Mouse (Mus musculus) CD4-positive, CD25-positive, alpha-beta regulatory T cell, adult 4 months (primary cell): ENCODE results near the gene Brix1. TPM values are rescaled to one million over a fixed set of nuclear protein-coding genes. Genes with fewer than 3 reads are reported as not detected.

ENCODE experiments used
- ATAC-seq: one replicate; pipeline ENCODE4 v1.8.0; 2017
- polyA plus RNA-seq, 2 experiments: library from polyadenylated mRNA; unstranded; fragments of 100-300 nt; shearing (Covaris generic); gene quantifications; one replicate each; pipeline ENCODE4 v1.2.1; 2017

The Brix1 gene
- polyA plus RNA-seq, 2 experiments from 2014 or later: 126 to 135 TPM

DNA sequence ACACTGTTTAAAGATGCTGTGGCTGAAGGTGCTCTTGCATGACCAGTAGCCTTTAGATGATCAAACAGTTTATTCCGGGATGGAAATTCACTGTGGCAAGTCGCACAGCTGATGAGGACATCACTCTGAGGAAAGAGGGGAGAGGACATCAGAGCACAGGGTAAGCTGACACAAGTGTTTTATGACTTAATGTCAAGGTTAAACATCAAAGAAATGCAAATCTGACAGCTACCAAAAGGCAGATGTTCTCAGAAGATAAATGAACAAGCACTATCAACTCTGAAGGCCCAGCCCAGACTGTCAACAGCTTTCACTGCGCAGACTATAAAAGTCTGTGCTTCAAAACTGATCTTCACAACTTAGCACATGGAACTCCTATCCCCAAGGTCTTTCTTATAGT, 38.6 kb downstream of the Brix1 start:
- ATAC-seq: peak; percentile 47

DNA sequence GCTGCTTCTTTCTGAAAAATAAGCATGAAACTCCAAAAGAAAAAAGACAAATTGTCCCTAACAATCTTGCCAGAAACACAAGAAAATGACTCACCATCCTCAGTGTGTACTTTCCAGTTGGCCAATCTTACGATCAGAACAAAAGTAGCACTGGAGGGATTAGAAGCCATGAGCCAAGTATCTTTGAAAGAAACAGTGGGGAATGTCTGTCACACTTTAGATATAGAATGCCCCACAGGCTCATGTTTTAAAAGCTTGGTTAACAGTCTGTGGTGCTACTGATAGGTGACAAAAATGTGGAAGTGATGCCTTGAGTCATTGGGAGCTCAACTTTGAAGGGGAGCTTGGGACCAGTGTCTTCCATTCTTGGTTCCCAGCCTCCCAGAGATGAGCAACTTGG, 43.5 kb downstream of the Brix1 start:
- no peak for ATAC-seq

- ATAC-seq: no peak
These were observed 44.3 kb downstream of the Brix1 start for GRCm38 (mm10) chr15:10441493-10441892.

DNA sequence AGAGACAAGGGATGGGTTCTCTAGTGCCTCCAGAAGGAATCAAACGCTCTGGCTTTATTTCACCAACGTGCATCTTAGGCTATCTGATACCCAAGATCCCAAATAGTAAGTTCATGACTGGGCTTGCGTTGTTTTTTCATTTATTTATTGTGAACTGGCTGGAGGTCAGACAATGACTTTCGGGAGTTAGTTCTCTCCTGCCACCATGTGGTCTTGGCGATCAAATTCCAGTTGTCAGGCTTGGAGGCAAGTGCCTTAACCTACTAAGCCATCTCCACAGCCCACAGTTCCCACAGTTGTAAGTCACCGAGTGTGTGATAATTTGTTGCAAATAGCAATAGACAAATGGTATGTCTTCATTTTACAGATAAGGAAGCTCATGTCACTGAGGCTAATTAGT, 45.8 kb downstream of the Brix1 start:
- no peak for ATAC-seq

- no peak for ATAC-seq
These were observed 48.9 kb downstream of the Brix1 start for GRCm38 (mm10) chr15:10436893-10437292.

GRCm38 (mm10) chr15:10426545-10427266, 59.0 kb downstream of the Brix1 start:
- ATAC-seq: no peak

GRCm38 (mm10) chr15:10426124-10426523, 59.6 kb downstream of the Brix1 start:
- ATAC-seq: no peak

Other genes starting within 250 kb of the Brix1 start
- not detected for gene Gm21973, start 160.6 kb downstream of the Brix1 start, polyA plus RNA-seq
- not detected for gene Agxt2, start 127.4 kb downstream of the Brix1 start, polyA plus RNA-seq
- 10 to 100 TPM; 10.8 to 16.9 TPM for gene Dnajc21, start 15.4 kb downstream of the Brix1 start, polyA plus RNA-seq
- 10 to 100 TPM; 23.5 to 34.6 TPM for gene Rad1, start 71 bp upstream of the Brix1 start, polyA plus RNA-seq
- gene Ttc23l, start 72.7 kb upstream of the Brix1 start, polyA plus RNA-seq: not detected
- gene Rai14, start 228.7 kb upstream of the Brix1 start, polyA plus RNA-seq: 1 to 10 TPM in 1 of 2 experiments, under 1 TPM in 1; 0.47 to 1.2 TPM